Mouse (Mus musculus): Measurements from ENCODE around the gene 2610008E11Rik. TPM values are rescaled to one million over a fixed set of nuclear protein-coding genes. Genes with fewer than 3 reads are reported as not detected.
"Not testable (repeated sequence)": the region's sequence is repeated elsewhere in the genome, so short reads cannot be mapped to it uniquely, and the experiment has no call there.

The 2610008E11Rik gene
- polyA plus RNA-seq, 1 experiment from 2014 or later, result 44.6 TPM

DNA sequence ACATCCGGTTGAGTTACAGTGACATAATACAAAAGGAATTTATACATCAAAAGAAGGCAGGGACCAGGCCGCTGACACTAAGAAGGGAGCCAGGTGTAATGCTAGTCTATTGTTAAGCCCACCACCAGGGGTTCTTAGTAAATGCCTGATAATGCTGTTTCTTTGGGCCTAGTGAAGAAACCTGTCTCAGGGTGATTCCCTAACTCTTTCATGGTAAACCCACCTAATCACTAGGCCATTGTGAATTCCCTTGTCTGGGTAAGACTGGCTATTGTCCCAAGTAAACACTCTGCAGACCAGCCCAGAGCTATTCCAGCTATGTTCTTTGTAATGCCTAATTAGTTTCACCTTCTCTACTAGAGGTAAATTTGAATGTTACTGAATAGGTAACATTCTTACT is 54.9 kb downstream of the 2610008E11Rik start:
- not testable (repeated sequence) for H3K36me3 ChIP-seq; H3K27me3 ChIP-seq; ATAC-seq (ENCODE audit: low FRiP score, low read depth); H3K4me1 ChIP-seq (replicated peaks); H3K4me3 ChIP-seq; H3K9ac ChIP-seq; H3K27ac ChIP-seq (replicated peaks); H3K4me2 ChIP-seq
- H3K9me3 ChIP-seq, result peaks cover 15% of the 10 kb centered on the region; the same call in 1 of the 2 replicates
- WGBS, result 92% methylated on average over 2 of the region's 2 CpGs

DNA sequence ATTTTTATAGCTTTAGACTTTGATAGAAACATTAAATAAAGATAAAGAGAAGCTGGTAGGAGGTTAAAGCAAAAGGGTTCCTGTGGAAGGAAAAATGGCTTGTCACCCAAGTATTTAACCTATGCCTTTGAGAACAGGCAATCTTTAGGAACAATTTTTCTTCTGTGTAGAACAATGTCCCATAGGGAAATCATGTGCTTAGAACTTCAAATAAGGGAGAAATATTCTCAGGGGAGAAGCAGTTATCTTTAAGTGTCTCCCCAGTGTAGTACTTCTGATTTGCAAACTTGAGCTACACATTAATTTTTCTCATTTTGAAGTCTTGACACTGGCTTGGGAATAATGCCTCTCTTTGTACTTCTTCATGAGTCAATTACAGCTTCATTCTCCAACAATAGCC is 69.0 kb downstream of the 2610008E11Rik start, which contains the start of gene Olfr57:
Gene Olfr57 (plus strand): TSS at position 301 of the 400 bp plus-strand sequence.
- no peaks in the 10 kb centered on the region for H3K4me1 ChIP-seq (replicated peaks)
- no peak within 1 kb of the TSS for H3K4me3 ChIP-seq
- ATAC-seq (ENCODE audit: low FRiP score, low read depth), result no peak
- H3K27me3 ChIP-seq, result no peaks in the 10 kb centered on the region
- H3K36me3 ChIP-seq, result no peaks in the 10 kb centered on the region
- H3K27ac ChIP-seq (replicated peaks), result no peak within 1 kb of the TSS
- no peak within 1 kb of the TSS for H3K4me2 ChIP-seq
- no peak within 1 kb of the TSS for H3K9ac ChIP-seq
- 0 out of 2 replicates have a peak, but pooled peaks cover 4% of the 10 kb centered on the region for H3K9me3 ChIP-seq

Other genes with a start within 250 kb of the 2610008E11Rik start
- not detected in 2 replicates for gene Olfr1356, start 245.4 kb downstream of the 2610008E11Rik start, polyA plus RNA-seq (2015; fragmentation: Nextera tagmentation; extraction: Ambion mirVana)
- gene Olfr1355, start 222.1 kb downstream of the 2610008E11Rik start, polyA plus RNA-seq (2015; fragmentation: Nextera tagmentation; extraction: Ambion mirVana), result not detected in 2 replicates
- not detected in 2 replicates for gene Olfr1354, start 184.4 kb downstream of the 2610008E11Rik start, polyA plus RNA-seq (2015; fragmentation: Nextera tagmentation; extraction: Ambion mirVana)
- gene Olfr8, start 147.0 kb downstream of the 2610008E11Rik start, polyA plus RNA-seq (2015; fragmentation: Nextera tagmentation; extraction: Ambion mirVana), result not detected in 2 replicates
- not detected in 2 replicates for gene Olfr1353, start 134.3 kb downstream of the 2610008E11Rik start, polyA plus RNA-seq (2015; fragmentation: Nextera tagmentation; extraction: Ambion mirVana)
- gene Olfr1352, start 116.5 kb downstream of the 2610008E11Rik start, polyA plus RNA-seq (2015; fragmentation: Nextera tagmentation; extraction: Ambion mirVana), result not detected in 2 replicates
- not detected in 2 replicates for gene Olfr1351, start 85.1 kb downstream of the 2610008E11Rik start, polyA plus RNA-seq (2015; fragmentation: Nextera tagmentation; extraction: Ambion mirVana)
- 0.20 and 0.53 TPM in 2 replicates for gene Olfr57, start 68.9 kb downstream of the 2610008E11Rik start, polyA plus RNA-seq (2015; fragmentation: Nextera tagmentation; extraction: Ambion mirVana)
- gene Vmn2r80, start 51.2 kb upstream of the 2610008E11Rik start, polyA plus RNA-seq (2015; fragmentation: Nextera tagmentation; extraction: Ambion mirVana), result not detected in 2 replicates
- not detected in 2 replicates for gene Vmn2r81, start 150.1 kb upstream of the 2610008E11Rik start, polyA plus RNA-seq (2015; fragmentation: Nextera tagmentation; extraction: Ambion mirVana)